Mouse (Mus musculus) limb, embryonic 13.5 days (tissue): ENCODE results near the gene D630039A03Rik. TPM values are rescaled to one million over a fixed set of nuclear protein-coding genes. Genes with fewer than 3 reads are reported as not detected.

Experiments
- ATAC-seq: fragments of 200-750 bp; cut with Nextera tagmentation; 2 replicates; pipeline ENCODE4 v1.8.0; 2017; ENCODE audit warnings: low read depth, moderate number of reproducible peaks, moderate TSS enrichment; ENCODE audit not compliant: low FRiP score
- H3K27ac ChIP-seq: fragments of 300-500 bp; sonication (generic); 2 replicates; pipeline ENCODE4 v1.5.1; 2015; ENCODE audit warnings: inconsistent platforms, mild to moderate bottlenecking, moderate library complexity
- H3K27me3 ChIP-seq: fragments of 300-500 bp; sonication (generic); 2 replicates; pipeline ENCODE4 v1.6.1; 2015; ENCODE audit warnings: mild to moderate bottlenecking, inconsistent platforms
- H3K36me3 ChIP-seq: fragments of 300-500 bp; sonication (generic); 2 replicates; pipeline ENCODE4 v1.6.1; 2015; ENCODE audit warnings: inconsistent platforms, mild to moderate bottlenecking, moderate library complexity
- H3K4me1 ChIP-seq: fragments of 300-500 bp; sonication (generic); 2 replicates; pipeline ENCODE4 v1.6.1; 2015; ENCODE audit warnings: inconsistent platforms
- H3K4me2 ChIP-seq: fragments of 300-500 bp; sonication (generic); replicated peaks from 2 replicates; pipeline ENCODE4 v1.6.1; 2015; ENCODE audit warnings: inconsistent platforms, mild to moderate bottlenecking, moderate library complexity
- H3K4me3 ChIP-seq: fragments of 300-500 bp; sonication (generic); 2 replicates; pipeline ENCODE4 v1.5.1; 2015; ENCODE audit warnings: moderate library complexity, mild to moderate bottlenecking, inconsistent platforms
- H3K9ac ChIP-seq: fragments of 300-500 bp; sonication (generic); 2 replicates; pipeline ENCODE4 v1.6.1; 2015; ENCODE audit warnings: mild to moderate bottlenecking, inconsistent platforms
- H3K9me3 ChIP-seq: fragments of 300-500 bp; sonication (generic); 2 replicates; pipeline ENCODE4 v1.6.1; 2016; ENCODE audit warnings: inconsistent platforms
- WGBS: fragments of 180-500 bp; shearing (Covaris S2); methylation state at CpG from one replicate; pipeline ENCODE4 v1.1.7; 2015; 5-methylcytosine and 5-hydroxymethylcytosine counted together
- polyA plus RNA-seq: library from polyadenylated mRNA; unstranded; fragments of >200 nt; fragmentation: Nextera tagmentation; extraction: Ambion mirVana; gene quantifications from 2 replicates; pipeline ENCODE4 v1.2.1, GENCODE M21; 2015

Gene D630039A03Rik
- polyA plus RNA-seq, 1 experiment from 2014 or later = 0.34 TPM

GRCm38 (mm10) chr4:57922171-57922570, 6.1 kb upstream of the D630039A03Rik start:
- WGBS = 57% methylated on average over 5 of the region's 5 CpGs
- no peak overlapping the region for H3K4me2 ChIP-seq
- H3K4me1 ChIP-seq = peaks cover 28% of the 10 kb centered on the region
- H3K27ac ChIP-seq = no peak overlapping the region
- no peaks in the 10 kb centered on the region for H3K27me3 ChIP-seq
- H3K9ac ChIP-seq = no peak overlapping the region
- H3K9me3 ChIP-seq = no peaks in the 10 kb centered on the region
- H3K36me3 ChIP-seq = no peaks in the 10 kb centered on the region
- no peak for ATAC-seq
- no peak overlapping the region for H3K4me3 ChIP-seq

- no peak for ATAC-seq
- Histone ChIP-seq H3K9me3 (no peaks in the 10 kb centered on the region), H3K4me2 (no peak overlapping the region), H3K36me3 (no peaks in the 10 kb centered on the region), H3K27me3 (peaks cover 2% of the 10 kb centered on the region; the same call in 1 of the 2 replicates), H3K9ac (no peak overlapping the region), H3K4me1 (peaks cover 44% of the 10 kb centered on the region), H3K27ac (no peak overlapping the region), H3K4me3 (no peak overlapping the region)
- 91% methylated on average over 1 of the region's 1 CpGs for WGBS
Observed at GRCm38 (mm10) chr4:57920522-57920921, 4.4 kb upstream of the D630039A03Rik start.

- 0 out of 2 replicates have a peak overlapping the region, but pooled peaks have one; percentile 14 for H3K4me2 ChIP-seq
- ATAC-seq = no peak
- WGBS = 10% methylated on average over 8 of the region's 8 CpGs
- H3K4me1 ChIP-seq = peaks cover 50% of the 10 kb centered on the region
- H3K9me3 ChIP-seq = no peaks in the 10 kb centered on the region
- H3K36me3 ChIP-seq = no peaks in the 10 kb centered on the region
- H3K27me3 ChIP-seq = peaks cover 6% of the 10 kb centered on the region; the same call in 1 of the 2 replicates
- no peak overlapping the region for H3K9ac ChIP-seq
- H3K27ac ChIP-seq = no peak overlapping the region
- no peak overlapping the region for H3K4me3 ChIP-seq
Observed at GRCm38 (mm10) chr4:57919494-57920423, 3.7 kb upstream of the D630039A03Rik start.

- no peaks in the 10 kb centered on the region for H3K36me3 ChIP-seq
- WGBS = 42% methylated on average over 4 of the region's 4 CpGs
- peaks cover 47% of the 10 kb centered on the region for H3K4me1 ChIP-seq
- peak overlapping the region; percentile 49 for H3K4me2 ChIP-seq
- peaks cover 4% of the 10 kb centered on the region; the same call in 1 of the 2 replicates for H3K9me3 ChIP-seq
- no peak overlapping the region; the same call in 1 of the 2 replicates for H3K9ac ChIP-seq
- peaks cover 6% of the 10 kb centered on the region; the same call in 1 of the 2 replicates for H3K27me3 ChIP-seq
- no peak overlapping the region for H3K4me3 ChIP-seq
- no peak for ATAC-seq
- no peak overlapping the region for H3K27ac ChIP-seq
Observed at GRCm38 (mm10) chr4:57916711-57917110, 614 bp upstream of the D630039A03Rik start.

- Histone ChIP-seq H3K9me3 (peaks cover 4% of the 10 kb centered on the region; the same call in 1 of the 2 replicates), H3K9ac (no peak overlapping the region), H3K4me3 (peak overlapping the region; percentile 5; the same call in 1 of the 2 replicates), H3K4me2 (peak overlapping the region; percentile 49), H3K27me3 (peaks cover 6% of the 10 kb centered on the region; the same call in 1 of the 2 replicates), H3K4me1 (peaks cover 45% of the 10 kb centered on the region), H3K27ac (no peak overlapping the region), H3K36me3 (no peaks in the 10 kb centered on the region)
- 38% methylated on average over 17 of the region's 17 CpGs for WGBS
- ATAC-seq = no peak
Observed at GRCm38 (mm10) chr4:57915216-57915965, 706 bp downstream of the D630039A03Rik start.

GRCm38 (mm10) chr4:57914193-57915190, 1.6 kb downstream of the D630039A03Rik start:
- Histone ChIP-seq H3K9me3 (peaks cover 4% of the 10 kb centered on the region; the same call in 1 of the 2 replicates), H3K27ac (no peak overlapping the region), H3K4me2 (no peak overlapping the region), H3K27me3 (peaks cover 6% of the 10 kb centered on the region; the same call in 1 of the 2 replicates), H3K4me3 (no peak overlapping the region), H3K9ac (no peak overlapping the region), H3K36me3 (no peaks in the 10 kb centered on the region), H3K4me1 (peaks cover 36% of the 10 kb centered on the region)
- WGBS = 56% methylated on average over 10 of the region's 10 CpGs
- ATAC-seq = 0 out of 2 replicates have a peak, but pooled peaks have one; percentile 28

GRCm38 (mm10) chr4:57913021-57913420, 3.1 kb downstream of the D630039A03Rik start:
- Histone ChIP-seq H3K4me3 (no peak overlapping the region), H3K4me2 (no peak overlapping the region), H3K27me3 (peaks cover 6% of the 10 kb centered on the region; the same call in 1 of the 2 replicates), H3K36me3 (no peaks in the 10 kb centered on the region), H3K4me1 (peaks cover 33% of the 10 kb centered on the region), H3K9me3 (peaks cover 4% of the 10 kb centered on the region; the same call in 1 of the 2 replicates), H3K27ac (no peak overlapping the region), H3K9ac (no peak overlapping the region)
- no peak for ATAC-seq

GRCm38 (mm10) chr4:57908860-57909259, 7.2 kb downstream of the D630039A03Rik start:
- H3K4me1 ChIP-seq = peaks cover 7% of the 10 kb centered on the region
- ATAC-seq = no peak
- H3K27ac ChIP-seq = no peak overlapping the region
- H3K4me2 ChIP-seq = no peak overlapping the region
- no peak overlapping the region for H3K9ac ChIP-seq
- WGBS = 64% methylated on average over 6 of the region's 6 CpGs
- H3K9me3 ChIP-seq = peaks cover 4% of the 10 kb centered on the region; the same call in 1 of the 2 replicates
- H3K4me3 ChIP-seq = no peak overlapping the region
- H3K36me3 ChIP-seq = no peaks in the 10 kb centered on the region
- no peaks in the 10 kb centered on the region for H3K27me3 ChIP-seq

- Histone ChIP-seq H3K4me2 (no peak overlapping the region), H3K27me3 (no peaks in the 10 kb centered on the region), H3K27ac (no peak overlapping the region), H3K4me3 (no peak overlapping the region), H3K9me3 (no peaks in the 10 kb centered on the region), H3K36me3 (no peaks in the 10 kb centered on the region), H3K9ac (no peak overlapping the region), H3K4me1 (peaks cover 9% of the 10 kb centered on the region)
- WGBS = 20% methylated on average over 2 of the region's 2 CpGs
- ATAC-seq = no peak
Observed at GRCm38 (mm10) chr4:57906708-57907107, 9.4 kb downstream of the D630039A03Rik start.

- WGBS = 30% methylated on average over 9 of the region's 9 CpGs
- ATAC-seq = 0 out of 2 replicates have a peak, but pooled peaks have one; percentile 33
- Histone ChIP-seq H3K9me3 (no peaks in the 10 kb centered on the region), H3K4me2 (no peak overlapping the region), H3K36me3 (no peaks in the 10 kb centered on the region), H3K4me1 (peaks cover 9% of the 10 kb centered on the region), H3K4me3 (no peak overlapping the region), H3K27ac (no peak overlapping the region), H3K9ac (no peak overlapping the region), H3K27me3 (no peaks in the 10 kb centered on the region)
Observed at GRCm38 (mm10) chr4:57904638-57905037, 11.5 kb downstream of the D630039A03Rik start.

- H3K4me1 ChIP-seq = peaks cover 9% of the 10 kb centered on the region
- H3K27ac ChIP-seq = no peak overlapping the region
- no peak for ATAC-seq
- no peak overlapping the region for H3K4me3 ChIP-seq
- 8% methylated on average over 5 of the region's 5 CpGs for WGBS
- H3K27me3 ChIP-seq = no peaks in the 10 kb centered on the region
- no peak overlapping the region for H3K9ac ChIP-seq
- no peaks in the 10 kb centered on the region for H3K36me3 ChIP-seq
- H3K9me3 ChIP-seq = no peaks in the 10 kb centered on the region
- H3K4me2 ChIP-seq = no peak overlapping the region
Observed at GRCm38 (mm10) chr4:57904211-57904610, 11.9 kb downstream of the D630039A03Rik start.
